Mouse (Mus musculus): ENCODE measurements around the gene Adcy9. TPM values are rescaled to one million over a fixed set of nuclear protein-coding genes. Genes with fewer than 3 reads are reported as not detected.

The Adcy9 gene
- total and polyA plus RNA-seq, 3 experiments: 3.0 to 4.3 TPM; not detected in 1

- Histone ChIP-seq H3K27ac (ENCODE audit: control insufficient read depth, low read depth, low read length) (no peak overlapping the region), H3K9me3 (replicated peaks; ENCODE audit: insufficient read depth, low read length) (no peaks in the 10 kb centered on the region), H3K79me2 (ENCODE audit: control insufficient read depth, insufficient read depth, low read length, poor library complexity) (peaks cover 1% of the 10 kb centered on the region; the same call in 1 of the 2 replicates), H3K27me3 (ENCODE audit: control insufficient read depth in 1 of 2, insufficient read depth in 2 of 2, low read length in 2 of 2) (no peaks in the 10 kb centered on the region), H3K4me3 (ENCODE audit: control insufficient read depth in 1 of 2, insufficient read depth in 1 of 2, low read depth in 2 of 2, low read length in 2 of 2) (no peak overlapping the region), H3K9ac (ENCODE audit: control insufficient read depth, low read depth, low read length, poor library complexity, severe bottlenecking) (no peak overlapping the region), H3K36me3 (ENCODE audit: control insufficient read depth in 1 of 2, insufficient read depth in 2 of 2, low read length in 2 of 2) (peaks cover 0 to 19% of the 10 kb centered on the region in 2 experiments; a peak in 3 of 4 replicates), H3K4me1 (ENCODE audit: control insufficient read depth in 1 of 2, insufficient read depth in 2 of 2, low read length in 2 of 2) (peaks cover 14 to 17% of the 10 kb centered on the region in 2 experiments)
- TF ChIP-seq ELF1 (IDR thresholded peaks at IDR 0.05; ENCODE audit: low read depth, low read length) (no peak), MAFK (IDR thresholded peaks at IDR 0.05; ENCODE audit: borderline replicate concordance, low read depth, low read length) (no peak), CHD2 (IDR thresholded peaks at IDR 0.05; ENCODE audit: low read length) (no peak), HCFC1 (IDR thresholded peaks at IDR 0.05; ENCODE audit: low read depth, low read length) (no peak), JUND (IDR thresholded peaks at IDR 0.05; ENCODE audit: low read depth, low read length) (no peak), MYC (IDR thresholded peaks at IDR 0.05; ENCODE audit: low read depth, low read length) (no peak), MXI1 (IDR thresholded peaks at IDR 0.05; ENCODE audit: low read depth, low read length) (no peak), ETS1 (IDR thresholded peaks at IDR 0.05; ENCODE audit: low read depth, low read length) (no peak), NELFE (IDR thresholded peaks at IDR 0.05; ENCODE audit: low read depth, low read length) (no peak), USF1 (IDR thresholded peaks at IDR 0.05; ENCODE audit: low read depth, low read length) (no peak)
- no peak for DNase-seq (ENCODE audit: low read depth, low spot score)
Observed at GRCm38 (mm10) chr16:4395687-4396341, 24.5 kb downstream of the Adcy9 start.

- H3K36me3 ChIP-seq (ENCODE audit: control insufficient read depth in 1 of 2, insufficient read depth in 2 of 2, low read length in 2 of 2): peaks cover under 1 to 19% of the 10 kb centered on the region in 2 experiments; a peak in 3 of 4 replicates
- H3K27me3 ChIP-seq (ENCODE audit: control insufficient read depth in 1 of 2, insufficient read depth in 2 of 2, low read length in 2 of 2): no peaks in the 10 kb centered on the region
- H3K9ac ChIP-seq (ENCODE audit: control insufficient read depth, low read depth, low read length, poor library complexity, severe bottlenecking): no peak overlapping the region
- H3K9me3 ChIP-seq (replicated peaks; ENCODE audit: insufficient read depth, low read length): no peaks in the 10 kb centered on the region
- H3K4me3 ChIP-seq (ENCODE audit: control insufficient read depth in 1 of 2, insufficient read depth in 1 of 2, low read depth in 2 of 2, low read length in 2 of 2): no peak overlapping the region
- peaks cover 14 to 17% of the 10 kb centered on the region in 2 experiments for H3K4me1 ChIP-seq (ENCODE audit: control insufficient read depth in 1 of 2, insufficient read depth in 2 of 2, low read length in 2 of 2)
- no peak for DNase-seq (ENCODE audit: low read depth, low spot score)
- no peak for TF ChIP-seq MXI1 (IDR thresholded peaks at IDR 0.05; ENCODE audit: low read depth, low read length)
- no peak for TF ChIP-seq POLR2AphosphoS2 (IDR thresholded peaks at IDR 0.05; ENCODE audit: low read length)
- TF ChIP-seq NRF1 (IDR thresholded peaks at IDR 0.05; ENCODE audit: insufficient read depth, low read depth, low read length, poor library complexity, severe bottlenecking): no peak
- TF ChIP-seq ELF1 (IDR thresholded peaks at IDR 0.05; ENCODE audit: low read depth, low read length): no peak
- no peak for TF ChIP-seq CTCF (IDR thresholded peaks at IDR 0.05 in 2 of 3, conservative IDR thresholded peaks at IDR 0.05 in 1 of 3; ENCODE audit: control insufficient read depth in 1 of 3, insufficient read depth in 1 of 3, low read depth in 2 of 3, low read length in 3 of 3, poor library complexity in 1 of 3, severe bottlenecking in 1 of 3)
- no peak for TF ChIP-seq RCOR1 (IDR thresholded peaks at IDR 0.05; ENCODE audit: low read depth, low read length)
- no peak for TF ChIP-seq TAL1 (IDR thresholded peaks at IDR 0.05; ENCODE audit: low read length)
- no peak for TF ChIP-seq CHD2 (IDR thresholded peaks at IDR 0.05; ENCODE audit: low read length)
- H3K79me2 ChIP-seq (ENCODE audit: control insufficient read depth, insufficient read depth, low read length, poor library complexity): no peaks in the 10 kb centered on the region
- no peak overlapping the region for H3K27ac ChIP-seq (ENCODE audit: control insufficient read depth, low read depth, low read length)
Observed at GRCm38 (mm10) chr16:4394991-4395590, 25.2 kb downstream of the Adcy9 start.

Measured in MEL (cell line).